Mouse (Mus musculus) E14TG2a.4 (cell line): ENCODE measurements around the gene Prtn3.

Experiments used
- H3K27me3 ChIP-seq: 2 replicates; pipeline ENCODE4 v1.6.1; 2014; ENCODE audit warnings: low read length, control low read depth; ENCODE audit not compliant: insufficient read depth
- H3K36me3 ChIP-seq: 2 replicates; pipeline ENCODE4 v1.6.1; 2014; ENCODE audit warnings: low read length, control low read depth; ENCODE audit not compliant: insufficient read depth
- H3K4me1 ChIP-seq: replicated peaks from 2 replicates; pipeline ENCODE4 v1.6.1; 2014; ENCODE audit warnings: low read depth, low read length, control low read depth
- H3K4me3 ChIP-seq: replicated peaks from 2 replicates; pipeline ENCODE4 v1.5.1; 2014; ENCODE audit warnings: mild to moderate bottlenecking, low read length
- H3K9me3 ChIP-seq: 2 replicates; pipeline ENCODE4 v1.6.1; 2014; ENCODE audit warnings: low read length, control low read depth
- CTCF ChIP-seq: conservative IDR thresholded peaks from 2 replicates; pipeline ENCODE4 v1.5.1; 2014; ENCODE audit warnings: low read length
- NANOG ChIP-seq: IDR thresholded peaks from 2 replicates; pipeline ENCODE4 v1.6.1; 2014; ENCODE audit warnings: borderline replicate concordance, low read length, mixed read lengths
- POU5F1 ChIP-seq: IDR thresholded peaks from 2 replicates; pipeline ENCODE4 v1.6.1; 2014; ENCODE audit warnings: low read length, borderline replicate concordance

Prtn3 gene

DNA sequence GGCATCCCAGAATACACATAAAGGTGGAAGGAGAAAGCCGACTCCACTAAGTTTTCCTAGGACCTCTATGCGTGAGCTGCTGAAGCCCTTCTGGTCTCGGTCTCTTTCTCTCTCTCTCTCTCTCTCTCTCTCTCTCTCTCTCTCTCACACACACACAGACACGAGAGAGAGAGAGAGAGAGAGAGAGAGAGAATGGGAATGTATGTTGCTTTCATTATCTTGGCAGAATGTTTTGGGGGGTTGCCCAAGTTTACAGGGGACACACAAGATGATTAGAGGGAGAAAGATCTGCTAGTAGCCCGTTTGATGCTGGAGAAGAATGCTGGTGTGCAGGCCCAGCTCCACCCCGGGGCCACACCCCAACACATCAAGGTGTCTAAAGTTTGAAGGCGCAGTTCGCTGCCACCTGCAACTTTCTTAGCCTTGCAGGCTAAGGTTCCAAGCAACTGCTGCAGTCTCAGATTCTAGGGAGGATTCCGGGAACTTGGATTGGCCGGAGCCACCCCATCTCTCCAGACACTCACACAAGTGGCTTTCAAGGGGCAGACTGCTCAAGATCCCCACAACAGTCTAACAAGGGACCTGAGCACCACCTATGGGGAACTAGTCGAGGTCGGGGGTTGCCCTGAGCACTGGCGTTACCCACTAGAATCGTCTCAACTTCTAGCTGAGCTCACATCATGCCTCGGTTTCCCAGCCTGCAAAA, 51.7 kb downstream of the Prtn3 start:
- no peak for TF ChIP-seq CTCF
- TF ChIP-seq NANOG: no peak
- TF ChIP-seq POU5F1: no peak
- Histone ChIP-seq H3K4me1 (peaks cover 65% of the 10 kb centered on the region), H3K27me3 (peaks cover 63% of the 10 kb centered on the region)

DNA sequence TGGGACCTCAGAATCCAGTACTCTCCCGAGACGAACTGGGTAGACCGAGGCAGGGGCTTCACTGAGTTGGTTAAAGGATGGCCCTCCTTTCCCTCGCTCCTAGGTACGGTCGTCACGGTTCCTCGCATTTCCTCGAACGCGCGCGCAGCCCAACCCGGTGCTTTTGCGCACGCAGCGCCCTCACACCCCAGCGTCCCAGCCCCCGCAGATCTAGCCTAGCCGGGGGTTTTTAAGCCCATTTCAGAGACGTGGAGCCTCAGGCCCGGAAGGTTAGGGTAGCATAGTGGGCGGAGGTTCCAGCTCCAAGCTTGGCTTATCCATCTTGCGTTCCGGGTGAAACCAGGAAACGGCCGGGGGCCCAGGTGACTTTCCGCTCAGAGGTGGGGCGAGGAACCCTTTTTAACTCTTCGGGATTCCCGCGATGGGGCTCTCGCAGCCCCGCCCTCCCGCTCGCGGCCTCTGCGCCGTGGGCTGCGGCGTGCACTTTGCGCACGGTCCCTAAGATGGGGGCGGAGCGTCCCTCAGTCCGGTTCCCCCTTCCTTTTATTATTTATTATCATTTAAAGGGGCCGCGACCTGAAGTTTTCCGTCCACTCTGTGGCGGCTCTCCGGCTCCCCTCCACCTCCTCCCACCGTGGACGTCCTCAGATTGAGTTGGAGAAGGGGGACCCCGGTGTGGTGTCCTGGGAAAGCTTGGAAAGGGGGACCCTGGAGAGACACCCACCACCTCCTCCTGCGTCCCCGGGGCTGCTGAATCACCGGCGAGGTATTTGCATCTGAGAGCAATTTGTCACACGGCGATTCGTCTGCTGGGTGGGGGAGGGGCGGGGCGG, 52.4 kb downstream of the Prtn3 start, which contains the start of gene Arid3a:
Gene Arid3a (plus strand): TSS at position 553 of the 833 bp plus-strand sequence.
- Histone ChIP-seq H3K4me1 (peaks cover 59% of the 10 kb centered on the region), H3K4me3 (peak within 1 kb of the TSS; percentile 91), H3K36me3 (peaks cover 10% of the 10 kb centered on the region; the same call in 1 of the 2 replicates), H3K9me3 (0 out of 2 replicates have a peak, but pooled peaks cover 2% of the 10 kb centered on the region), H3K27me3 (peaks cover 55% of the 10 kb centered on the region)
- TF ChIP-seq CTCF (no peak), POU5F1 (no peak), NANOG (no peak)

More for the DNA sequence above, 51.7 kb downstream of the Prtn3 start:
- peaks cover 3% of the 10 kb centered on the region; the same call in 1 of the 2 replicates for H3K36me3 ChIP-seq
- H3K4me3 ChIP-seq: peak overlapping the region; percentile 91
- 0 out of 2 replicates have a peak, but pooled peaks cover 2% of the 10 kb centered on the region for H3K9me3 ChIP-seq

DNA sequence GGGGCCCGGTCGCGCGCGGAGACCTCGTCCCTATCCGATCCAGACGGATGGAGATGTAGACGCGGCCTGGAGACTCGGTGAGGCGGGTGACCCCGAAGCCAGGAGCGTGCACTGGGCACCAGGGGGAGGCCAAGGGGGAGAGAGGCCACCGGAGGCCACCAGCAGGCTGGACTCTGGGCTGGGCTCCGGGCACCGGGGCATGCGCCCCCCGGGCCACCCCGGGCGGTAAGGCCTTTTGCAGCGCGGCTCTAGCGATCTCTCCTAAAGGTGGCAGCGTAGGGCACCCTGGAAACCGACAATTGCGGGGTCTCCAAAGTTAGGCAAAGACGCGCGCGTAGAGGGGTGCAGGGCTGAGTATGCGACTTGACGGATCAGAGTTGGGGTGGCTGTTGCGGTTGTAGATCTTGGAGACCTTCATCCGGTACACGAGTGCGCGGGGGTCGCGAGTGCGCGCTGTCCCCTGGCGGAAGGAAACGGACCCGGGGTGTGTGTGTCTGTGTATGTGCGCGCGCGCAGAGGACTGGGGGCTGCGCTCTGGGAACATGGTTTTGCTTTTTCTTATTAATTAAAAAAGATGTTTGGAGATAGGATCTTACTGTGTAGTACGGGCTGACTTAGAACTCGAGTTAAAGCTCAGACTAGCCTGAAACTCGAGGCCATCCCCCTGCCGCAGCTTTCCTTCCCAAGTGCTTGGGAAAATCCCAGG, 53.2 kb downstream of the Prtn3 start:
- Histone ChIP-seq H3K4me1 (peaks cover 56% of the 10 kb centered on the region), H3K27me3 (peaks cover 48% of the 10 kb centered on the region)
- no peak for TF ChIP-seq CTCF
- TF ChIP-seq POU5F1: no peak
- TF ChIP-seq NANOG: no peak

DNA sequence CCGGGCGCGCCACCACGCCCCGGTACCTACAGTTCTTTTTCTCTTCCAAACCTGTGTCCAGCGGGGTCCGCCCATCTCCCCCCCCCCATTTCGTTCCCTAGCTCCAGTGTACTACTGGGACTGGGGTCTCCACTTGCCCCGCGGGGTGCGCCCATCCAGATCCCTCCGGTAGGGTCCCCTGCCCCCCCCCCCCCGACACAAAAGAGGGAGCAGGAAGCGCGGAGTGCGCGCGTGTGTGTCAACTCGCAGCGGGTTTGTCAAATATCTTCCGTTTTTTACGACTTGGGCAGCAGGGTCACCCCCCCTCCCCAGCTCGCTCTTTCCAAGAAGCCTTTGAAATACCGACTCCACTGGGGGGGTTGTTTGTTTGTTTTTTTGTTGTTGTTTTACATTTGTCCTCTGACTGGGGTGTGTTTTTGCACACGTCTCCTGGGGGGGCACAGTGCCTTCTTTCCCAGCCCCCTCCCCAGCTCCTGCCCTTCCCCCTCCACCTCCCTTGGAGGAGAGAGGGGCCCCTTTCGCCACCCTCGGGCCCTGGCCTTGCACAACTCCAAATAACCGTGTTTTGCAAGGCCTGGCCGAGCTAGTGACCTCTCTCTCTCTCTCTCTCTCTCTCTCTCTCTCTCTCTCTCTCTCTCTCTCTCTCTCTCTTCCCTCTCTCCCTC, 53.9 kb downstream of the Prtn3 start:
- H3K4me3 ChIP-seq: peak overlapping the region; percentile 91
- H3K4me1 ChIP-seq: peaks cover 57% of the 10 kb centered on the region
- peaks cover 14% of the 10 kb centered on the region; the same call in 1 of the 2 replicates for H3K36me3 ChIP-seq
- TF ChIP-seq CTCF: no peak
- TF ChIP-seq POU5F1: no peak
- TF ChIP-seq NANOG: no peak
- H3K27me3 ChIP-seq: peaks cover 41% of the 10 kb centered on the region
- 0 out of 2 replicates have a peak, but pooled peaks cover 2% of the 10 kb centered on the region for H3K9me3 ChIP-seq

More for the DNA sequence above, 53.2 kb downstream of the Prtn3 start:
- H3K36me3 ChIP-seq: peaks cover 14% of the 10 kb centered on the region; the same call in 1 of the 2 replicates
- 0 out of 2 replicates have a peak, but pooled peaks cover 2% of the 10 kb centered on the region for H3K9me3 ChIP-seq
- H3K4me3 ChIP-seq: peak overlapping the region; percentile 91

DNA sequence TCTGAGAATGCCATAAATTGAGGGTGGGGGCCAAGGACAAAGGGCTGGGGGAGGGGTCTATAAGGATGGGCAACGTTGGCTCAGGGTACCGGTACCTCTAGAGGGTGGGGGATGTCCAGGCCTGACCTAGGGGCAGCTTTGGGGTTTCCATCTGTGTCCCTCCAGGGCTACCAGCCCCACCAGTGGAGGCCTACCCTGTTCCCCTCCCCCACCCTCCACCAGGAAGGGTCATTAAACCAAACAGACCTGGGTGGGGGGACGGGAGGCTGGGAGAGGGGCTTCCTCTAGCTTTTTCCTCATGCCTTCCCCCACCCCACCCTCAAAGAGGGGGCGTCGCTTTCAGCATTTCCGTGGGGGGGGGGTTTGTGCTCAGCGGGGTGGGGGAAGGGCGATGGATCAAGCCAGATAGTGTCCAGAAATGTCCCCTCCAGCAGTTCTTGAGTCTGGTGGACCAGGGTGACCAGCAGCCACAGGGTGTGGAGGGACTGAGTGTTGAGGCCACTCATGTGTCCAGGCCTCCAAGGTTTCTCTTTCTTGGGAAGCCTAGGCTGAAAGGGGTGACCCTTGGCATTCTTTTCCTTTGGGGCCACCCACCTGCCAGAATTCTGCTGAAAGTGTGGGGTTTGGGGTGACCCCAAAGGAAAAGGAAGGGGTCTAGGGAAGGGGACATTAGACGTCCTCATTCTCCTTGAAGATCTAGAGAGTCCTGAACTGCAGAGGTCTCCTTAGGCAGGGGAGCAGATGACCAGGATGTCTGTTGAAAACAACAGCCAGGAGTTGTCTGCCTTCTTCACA, 54.8 kb downstream of the Prtn3 start:
- H3K9me3 ChIP-seq: 0 out of 2 replicates have a peak, but pooled peaks cover 2% of the 10 kb centered on the region
- no peak for TF ChIP-seq CTCF
- no peak for TF ChIP-seq NANOG
- TF ChIP-seq POU5F1: no peak
- H3K4me1 ChIP-seq: peaks cover 56% of the 10 kb centered on the region
- H3K4me3 ChIP-seq: no peak overlapping the region
- H3K27me3 ChIP-seq: peaks cover 35% of the 10 kb centered on the region
- peaks cover 14% of the 10 kb centered on the region; the same call in 1 of the 2 replicates for H3K36me3 ChIP-seq

DNA sequence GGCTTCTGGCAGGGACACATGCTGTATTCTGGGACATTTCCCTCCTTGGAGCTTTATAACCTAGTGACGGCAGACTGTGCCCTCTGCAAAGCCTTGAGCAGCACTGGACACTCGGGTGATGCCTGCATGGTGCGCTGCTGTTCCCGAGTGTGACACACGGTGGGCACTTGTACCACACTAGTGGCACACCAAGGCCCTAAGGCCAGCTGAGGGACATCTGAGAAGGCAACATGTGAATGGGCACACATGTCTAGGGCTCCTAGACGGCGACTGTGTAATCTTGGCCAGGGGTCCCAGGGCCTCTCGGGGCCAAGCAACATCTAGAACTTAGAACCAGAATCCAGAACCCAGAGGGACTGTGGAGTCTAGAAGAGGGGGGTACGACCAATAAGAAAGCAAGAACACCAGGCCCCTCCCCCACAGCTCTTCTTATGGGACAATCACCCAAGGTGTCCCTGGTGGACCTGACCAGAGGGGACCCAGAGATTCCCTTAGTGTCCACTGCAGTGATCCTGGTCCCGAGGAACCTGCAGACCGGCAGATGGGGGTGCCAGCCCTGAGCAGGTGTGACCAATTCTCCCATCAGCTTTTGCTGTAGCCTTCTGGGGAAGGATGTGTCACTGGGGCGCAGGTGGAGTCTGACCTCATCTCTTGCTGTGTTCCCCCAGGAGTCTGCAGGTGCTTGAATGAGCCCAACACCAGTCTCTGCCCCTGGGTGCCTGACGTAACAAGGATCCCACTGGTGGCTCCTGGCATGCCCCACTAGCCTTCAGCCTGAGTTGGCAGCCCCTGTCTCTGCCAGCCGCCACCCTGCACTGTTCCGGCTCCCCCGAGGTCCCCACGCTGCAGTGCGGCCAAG, 55.9 kb downstream of the Prtn3 start:
- TF ChIP-seq POU5F1: no peak
- no peak for TF ChIP-seq NANOG
- no peak for TF ChIP-seq CTCF
- H3K9me3 ChIP-seq: 0 out of 2 replicates have a peak, but pooled peaks cover 2% of the 10 kb centered on the region
- H3K36me3 ChIP-seq: peaks cover 14% of the 10 kb centered on the region; the same call in 1 of the 2 replicates
- peaks cover 34% of the 10 kb centered on the region for H3K27me3 ChIP-seq
- H3K4me3 ChIP-seq: no peak overlapping the region
- peaks cover 57% of the 10 kb centered on the region for H3K4me1 ChIP-seq
